ENCODE assay signal across 33 mouse cellular contexts in the genomic region with DNA sequence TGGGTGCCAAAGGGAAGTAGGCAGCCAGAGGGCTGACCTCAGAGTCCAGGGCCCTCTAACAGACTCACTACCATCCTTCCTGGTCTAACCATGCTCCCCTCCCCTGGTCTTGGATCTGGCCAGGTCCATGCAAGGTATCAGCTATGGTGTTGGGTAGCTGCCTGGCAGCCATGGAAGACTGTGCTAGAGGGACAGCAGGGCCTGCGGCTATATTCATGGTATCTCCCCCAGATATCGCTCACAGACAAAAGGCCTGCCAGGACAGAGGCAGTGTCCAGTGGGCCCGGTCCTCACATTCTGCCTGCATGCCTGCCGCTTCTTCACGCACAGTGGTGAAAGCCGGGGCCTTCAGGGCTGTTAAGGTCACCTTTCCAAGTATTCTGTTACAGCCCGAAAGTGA. TPM values are rescaled to one million over a fixed set of nuclear protein-coding genes. Genes with fewer than 3 reads are reported as not detected.
DNase-seq lines count a peak whose midpoint lies in the region; ATAC-seq lines count a peak whose summit lies in the region.
"Had no signal": no experiment of that assay in that cellular context is flagged by ENCODE, and none has a peak within 500 bp of the region (broad histone marks: within the 10 kb centered on the region; RNA-seq: fewer than 3 reads in every experiment).

No protein-coding gene starts in this region.

- peaks cover 43% of the 10 kb centered on the region for H3K4me1 ChIP-seq in heart, embryonic 12.5 days (replicated peaks)
- H3K4me1 ChIP-seq in heart, embryonic 15.5 days (replicated peaks), result peaks cover 30% of the 10 kb centered on the region
- H3K4me1 ChIP-seq in intestine, embryonic 14.5 days (replicated peaks; ENCODE audit: control insufficient read depth, insufficient read depth, low read length), result peaks cover 10% of the 10 kb centered on the region
- H3K4me1 ChIP-seq in intestine, embryonic 15.5 days (replicated peaks), result peaks cover 9% of the 10 kb centered on the region; the same call in 1 of the 2 replicates

- no peak for ATAC-seq in heart, embryonic 12.5 days (ENCODE audit: insufficient number of reproducible peaks, low FRiP score)
- ATAC-seq in heart, embryonic 15.5 days (replicated peaks; ENCODE audit: insufficient number of reproducible peaks, insufficient read depth, low FRiP score, low read depth), result no peak
- ATAC-seq in intestine, embryonic 14.5 days (replicated peaks; ENCODE audit: low FRiP score, low TSS enrichment, low read depth), result no peak
- no peak for ATAC-seq in intestine, embryonic 15.5 days
- ATAC-seq: activated CD4-positive, CD25-positive, alpha-beta regulatory T cell, adult 4 months; forebrain, embryonic 15.5 days; hindbrain, embryonic 16.5 days; intestine, postnatal 0 days had no signal

- no peaks in the 10 kb centered on the region for H3K9me3 ChIP-seq in heart, embryonic 12.5 days (replicated peaks)
- H3K9me3 ChIP-seq in heart, embryonic 15.5 days (replicated peaks), result no peaks in the 10 kb centered on the region
- no peaks in the 10 kb centered on the region for H3K9me3 ChIP-seq in intestine, embryonic 14.5 days (ENCODE audit: control insufficient read depth, low read length)
- no peaks in the 10 kb centered on the region for H3K9me3 ChIP-seq in intestine, embryonic 15.5 days
- H3K9me3 ChIP-seq: embryonic facial prominence, embryonic 10.5 days; embryonic facial prominence, embryonic 13.5 days; forebrain, embryonic 12.5 days; forebrain, embryonic 15.5 days; hindbrain, embryonic 10.5 days; hindbrain, embryonic 13.5 days had no signal

- H3K27me3 ChIP-seq in heart, embryonic 12.5 days (replicated peaks), result no peaks in the 10 kb centered on the region
- no peaks in the 10 kb centered on the region for H3K27me3 ChIP-seq in heart, embryonic 15.5 days
- no peaks in the 10 kb centered on the region for H3K27me3 ChIP-seq in intestine, embryonic 14.5 days (replicated peaks; ENCODE audit: control insufficient read depth, insufficient read depth, low read length)
- no peaks in the 10 kb centered on the region for H3K27me3 ChIP-seq in intestine, embryonic 15.5 days (replicated peaks)
- H3K27me3 ChIP-seq: embryonic facial prominence, embryonic 13.5 days; forebrain, embryonic 12.5 days; forebrain, embryonic 15.5 days had no signal

- no peak overlapping the region for H3K9ac ChIP-seq in heart, embryonic 12.5 days
- no peak overlapping the region for H3K9ac ChIP-seq in heart, embryonic 15.5 days
- no peak overlapping the region for H3K9ac ChIP-seq in intestine, embryonic 14.5 days (ENCODE audit: low read length)
- no peak overlapping the region for H3K9ac ChIP-seq in intestine, embryonic 15.5 days
- H3K9ac ChIP-seq: embryonic facial prominence, embryonic 13.5 days; forebrain, embryonic 12.5 days; forebrain, embryonic 15.5 days; hindbrain, embryonic 13.5 days had no signal

- 60% methylated on average over 7 of the region's 7 CpGs for WGBS in heart, embryonic 12.5 days
- 57% methylated on average over 7 of the region's 7 CpGs for WGBS in heart, embryonic 15.5 days
- 93% methylated on average over 7 of the region's 7 CpGs for WGBS in intestine, embryonic 14.5 days
- WGBS in intestine, embryonic 15.5 days, result 95% methylated on average over 7 of the region's 7 CpGs

- intact Hi-C loops in heart, postnatal 25 days (cut with DNase I), result no loop called here
- intact Hi-C loops in heart, postnatal 14 days (cut with DNase I), result no loop called here

- H3K4me3 ChIP-seq in heart, embryonic 12.5 days, result no peak overlapping the region
- H3K4me3 ChIP-seq in heart, embryonic 15.5 days, result no peak overlapping the region
- no peak overlapping the region for H3K4me3 ChIP-seq in intestine, embryonic 14.5 days (ENCODE audit: low read depth, low read length)
- no peak overlapping the region for H3K4me3 ChIP-seq in intestine, embryonic 15.5 days (replicated peaks)
- H3K4me3 ChIP-seq: embryonic facial prominence, embryonic 10.5 days; embryonic facial prominence, embryonic 13.5 days; erythroblast, embryonic 14.5 days; forebrain, embryonic 12.5 days; forebrain, embryonic 15.5 days; hindbrain, embryonic 10.5 days; hindbrain, embryonic 13.5 days had no signal

- H3K36me3 ChIP-seq in heart, embryonic 12.5 days, result peaks cover 52% of the 10 kb centered on the region
- H3K36me3 ChIP-seq in heart, embryonic 15.5 days, result peaks cover 44% of the 10 kb centered on the region
- H3K36me3 ChIP-seq in intestine, embryonic 14.5 days (ENCODE audit: control insufficient read depth, insufficient read depth, low read length), result peaks cover 49% of the 10 kb centered on the region
- peaks cover 5% of the 10 kb centered on the region; the same call in 1 of the 2 replicates for H3K36me3 ChIP-seq in intestine, embryonic 15.5 days

- H3K27ac ChIP-seq in heart, embryonic 12.5 days (ENCODE audit: poor library complexity, severe bottlenecking), result peak overlapping the region; percentile 75
- H3K27ac ChIP-seq in heart, embryonic 15.5 days, result peak overlapping the region; percentile 77
- no peak overlapping the region for H3K27ac ChIP-seq in intestine, embryonic 14.5 days (ENCODE audit: low read depth)
- H3K27ac ChIP-seq in intestine, embryonic 15.5 days, result no peak overlapping the region
- H3K27ac ChIP-seq: embryonic facial prominence, embryonic 10.5 days; embryonic facial prominence, embryonic 13.5 days; forebrain, embryonic 12.5 days; forebrain, embryonic 15.5 days; hindbrain, embryonic 10.5 days; hindbrain, embryonic 13.5 days had no signal

- peak; percentile 71 for DNase-seq in heart, adult 11 months
- DNase-seq in heart, adult 8-10 months (ENCODE audit: low spot score), result no peak
- no peak for DNase-seq in heart, postnatal 25 days (ENCODE audit: low spot score)
- DNase-seq in heart, postnatal 14 days, result no peak
- peak; percentile 46 for DNase-seq in intestine, embryonic 14.5 days (ENCODE audit: low spot score)
- DNase-seq: adrenal gland, adult 8-10 months; adrenal gland, postnatal 25 days; cerebellum, adult 11-12 months; cerebellum, adult 8-10 months; cerebellum, postnatal 10 days; cerebellum, postnatal 36 days; embryo, embryonic 11 days; gastrocnemius, postnatal 25 days; kidney, adult 2 months had no signal

- no peak overlapping the region for H3K4me2 ChIP-seq in heart, embryonic 12.5 days
- H3K4me2 ChIP-seq in heart, embryonic 15.5 days, result no peak overlapping the region
- H3K4me2 ChIP-seq in intestine, embryonic 14.5 days (ENCODE audit: low read length), result no peak overlapping the region
- no peak overlapping the region for H3K4me2 ChIP-seq in intestine, embryonic 15.5 days (replicated peaks)
- H3K4me2 ChIP-seq: embryonic facial prominence, embryonic 13.5 days; forebrain, embryonic 12.5 days; forebrain, embryonic 15.5 days; hindbrain, embryonic 13.5 days had no signal

RNA-seq across cellular contexts. Expression of a gene that starts 10.2 kb away (rescaled TPM):
- total RNA-seq in heart, adult 8-10 months (2022), result 10 to 100 TPM; 40.8 to 49.9 (median 44.7) TPM
- 87.6 and 90.2 TPM in 2 replicates for polyA plus RNA-seq in heart, embryonic 12.5 days (2016; fragmentation: Nextera tagmentation; extraction: Ambion mirVana)
- 10 to 100 TPM; 44.6 to 44.8 TPM for total RNA-seq in heart, postnatal 25 days (2021)
- polyA plus RNA-seq in heart, embryonic 15.5 days (2015; fragmentation: Nextera tagmentation; extraction: Ambion mirVana), result 96.0 and 106 TPM in 2 replicates
- 10 to 100 TPM; 46.7 to 50.7 TPM for total RNA-seq in heart, postnatal 14 days (2021)
- polyA plus RNA-seq in intestine, embryonic 14.5 days (2014; fragmentation: Nextera tagmentation; extraction: Ambion mirVana), result 46.9 and 53.5 TPM in 2 replicates
- 41.6 and 42.6 TPM in 2 replicates for polyA plus RNA-seq in intestine, embryonic 15.5 days (2015; fragmentation: Nextera tagmentation; extraction: Ambion mirVana)

RNA-seq across cellular contexts. Expression of a gene that starts 10.3 kb away (rescaled TPM):
- 100 to 1,000 TPM; 108 to 121 (median 113) TPM for total RNA-seq in heart, adult 8-10 months (2022)
- polyA plus RNA-seq in heart, embryonic 12.5 days (2016; fragmentation: Nextera tagmentation; extraction: Ambion mirVana), result 365 and 374 TPM in 2 replicates
- 100 to 1,000 TPM; 103 to 112 TPM for total RNA-seq in heart, postnatal 25 days (2021)
- 355 and 362 TPM in 2 replicates for polyA plus RNA-seq in heart, embryonic 15.5 days (2015; fragmentation: Nextera tagmentation; extraction: Ambion mirVana)
- total RNA-seq in heart, postnatal 14 days (2021), result 100 to 1,000 TPM; 104 TPM
- 414 and 449 TPM in 2 replicates for polyA plus RNA-seq in intestine, embryonic 14.5 days (2014; fragmentation: Nextera tagmentation; extraction: Ambion mirVana)
- 450 and 484 TPM in 2 replicates for polyA plus RNA-seq in intestine, embryonic 15.5 days (2015; fragmentation: Nextera tagmentation; extraction: Ambion mirVana)

RNA-seq across cellular contexts. Expression of a gene that starts 20.5 kb away (rescaled TPM):
- total RNA-seq in heart, adult 8-10 months (2022), result not detected
- not detected in 2 replicates for polyA plus RNA-seq in heart, embryonic 12.5 days (2016; fragmentation: Nextera tagmentation; extraction: Ambion mirVana)
- total RNA-seq in heart, postnatal 25 days (2021), result not detected
- polyA plus RNA-seq in heart, embryonic 15.5 days (2015; fragmentation: Nextera tagmentation; extraction: Ambion mirVana), result 0.03 TPM in 1 of 2 replicates, not detected in the other
- total RNA-seq in heart, postnatal 14 days (2021), result not detected
- not detected in 2 replicates for polyA plus RNA-seq in intestine, embryonic 14.5 days (2014; fragmentation: Nextera tagmentation; extraction: Ambion mirVana)
- polyA plus RNA-seq in intestine, embryonic 15.5 days (2015; fragmentation: Nextera tagmentation; extraction: Ambion mirVana), result not detected in 2 replicates
- total RNA-seq: adrenal gland, postnatal 25 days; ES-E14; gastrocnemius, adult 8-10 months; gastrocnemius, postnatal 25 days had no signal
- polyA plus RNA-seq: brain, embryonic 14.5 days; cortical plate, adult 2 months; embryonic facial prominence, embryonic 10.5 days; embryonic facial prominence, embryonic 13.5 days; erythroblast, embryonic 14.5 days; forebrain, embryonic 12.5 days; forebrain, embryonic 15.5 days; gonadal fat pad, adult 2 months; hindbrain, embryonic 10.5 days; hindbrain, embryonic 13.5 days; hindbrain, embryonic 16.5 days; kidney, adult 2 months; kidney, embryonic 14.5 days had no signal

Comparison
In these comparisons a context has a peak if more than half of its experiments do, and no peak if none do; other contexts are left out.
1. DNase-seq: peak in heart, adult 11 months (single experiment) and intestine, embryonic 14.5 days (single experiment); none in heart, adult 8-10 months (single experiment), heart, postnatal 25 days (single experiment) and heart, postnatal 14 days (0 of 2).
2. H3K27ac ChIP-seq: peak in heart, embryonic 12.5 days (single experiment) and heart, embryonic 15.5 days (single experiment); none in intestine, embryonic 14.5 days (single experiment) and intestine, embryonic 15.5 days (single experiment).